Mouse (Mus musculus) midbrain, embryonic 13.5 days (tissue): Measurements from ENCODE around the gene Hdac9. TPM values are rescaled to one million over a fixed set of nuclear protein-coding genes. Genes with fewer than 3 reads are reported as not detected.
A peak's percentile ranks its signal among the peaks of the same experiment; 100 is the strongest.
"Not testable (repeated sequence)": the region's sequence is repeated elsewhere in the genome, so short reads cannot be mapped to it uniquely, and the experiment has no call there.

Source experiments
- ATAC-seq: fragments of 200-750 bp; cut with Nextera tagmentation; 2 replicates; pipeline ENCODE4 v1.8.0; 2017; ENCODE audit warnings: mild to moderate bottlenecking, moderate TSS enrichment, moderate library complexity
- H3K27ac ChIP-seq: fragments of 300-500 bp; sonication (generic); 2 replicates; pipeline ENCODE4 v1.5.1; 2015; ENCODE audit warnings: inconsistent platforms, mild to moderate bottlenecking, moderate library complexity
- H3K27me3 ChIP-seq: fragments of 300-500 bp; sonication (generic); 2 replicates; pipeline ENCODE4 v1.6.1; 2015; ENCODE audit warnings: mild to moderate bottlenecking, inconsistent platforms
- H3K36me3 ChIP-seq: fragments of 300-500 bp; sonication (generic); 2 replicates; pipeline ENCODE4 v1.6.1; 2015; ENCODE audit warnings: mild to moderate bottlenecking, inconsistent platforms
- H3K4me1 ChIP-seq: fragments of 300-500 bp; sonication (generic); replicated peaks from 2 replicates; pipeline ENCODE4 v1.6.1; 2015; ENCODE audit warnings: inconsistent platforms
- H3K4me2 ChIP-seq: fragments of 300-500 bp; sonication (generic); replicated peaks from 2 replicates; pipeline ENCODE4 v1.6.1; 2015; ENCODE audit warnings: moderate library complexity, mild to moderate bottlenecking, inconsistent platforms
- H3K4me3 ChIP-seq: fragments of 300-500 bp; sonication (generic); replicated peaks from 2 replicates; pipeline ENCODE4 v1.5.1; 2015; ENCODE audit warnings: mild to moderate bottlenecking, inconsistent platforms
- H3K9ac ChIP-seq: fragments of 300-500 bp; sonication (generic); replicated peaks from 2 replicates; pipeline ENCODE4 v1.6.1; 2015; ENCODE audit warnings: mild to moderate bottlenecking, inconsistent platforms
- H3K9me3 ChIP-seq: fragments of 300-500 bp; sonication (generic); 2 replicates; pipeline ENCODE4 v1.6.1; 2016; ENCODE audit warnings: mild to moderate bottlenecking, inconsistent platforms
- WGBS: fragments of 180-500 bp; shearing (Covaris S2); methylation state at CpG from one replicate; pipeline ENCODE4 v1.1.7; 2015; 5-methylcytosine and 5-hydroxymethylcytosine counted together
- polyA plus RNA-seq: library from polyadenylated mRNA; unstranded; fragments of >200 nt; fragmentation: Nextera tagmentation; extraction: Ambion mirVana; gene quantifications from 2 replicates; pipeline ENCODE4 v1.2.1, GENCODE M21; 2015

Hdac9 gene
- polyA plus RNA-seq, 1 experiment from 2014 or later, result 11.9 TPM

DNA sequence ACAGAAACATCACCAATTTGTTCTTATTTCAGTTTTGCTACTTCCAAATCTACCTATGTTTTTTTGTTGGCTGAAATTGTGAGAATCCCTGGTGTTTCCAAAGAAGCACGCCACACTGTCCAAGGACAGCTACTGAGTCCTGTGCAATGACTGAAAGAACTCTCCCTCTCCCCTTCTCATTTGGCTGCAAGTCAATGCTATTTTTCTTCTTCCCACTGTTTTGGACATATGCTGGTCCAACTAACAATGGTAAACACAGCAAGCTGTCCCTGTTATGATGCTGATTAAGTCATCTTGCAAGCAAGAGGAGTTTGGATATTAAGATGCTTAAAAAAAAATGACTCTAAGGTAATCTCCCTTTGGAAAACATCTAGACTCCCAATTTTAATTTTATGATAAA, 455.2 kb downstream of the Hdac9 start:
- Histone ChIP-seq H3K27ac (no peak overlapping the region), H3K4me2 (no peak overlapping the region), H3K9me3 (no peaks in the 10 kb centered on the region), H3K4me1 (no peaks in the 10 kb centered on the region), H3K36me3 (no peaks in the 10 kb centered on the region), H3K27me3 (no peaks in the 10 kb centered on the region), H3K9ac (no peak overlapping the region), H3K4me3 (no peak overlapping the region)
- no peak for ATAC-seq
- 66% methylated on average over 1 of the region's 1 CpGs for WGBS

- H3K4me3 ChIP-seq, result no peak overlapping the region
- WGBS, result 90% methylated on average over 5 of the region's 5 CpGs
Observed at GRCm38 (mm10) chr12:34452643-34453042, 464.3 kb downstream of the Hdac9 start.

DNA sequence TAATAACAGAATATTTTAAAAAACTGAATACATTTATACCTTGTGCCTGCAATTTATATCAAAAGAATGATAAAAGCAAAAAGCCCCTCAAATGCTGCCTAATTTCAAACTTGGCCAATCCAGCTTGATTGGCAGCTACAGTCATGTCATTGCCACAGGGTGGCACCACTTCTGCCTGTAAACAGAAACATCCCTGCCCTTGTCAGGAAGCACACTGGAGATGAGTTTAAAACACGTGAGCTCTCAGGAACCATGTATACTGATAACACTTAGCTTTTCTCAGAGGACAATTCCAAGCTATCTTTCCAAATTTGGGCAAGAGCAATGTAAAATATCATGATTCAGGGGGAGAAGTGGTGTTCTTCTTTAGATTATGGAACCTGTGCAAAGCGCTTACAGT, 465.7 kb downstream of the Hdac9 start:
- no peak for ATAC-seq
- WGBS, result 72% methylated on average over 2 of the region's 2 CpGs
- Histone ChIP-seq H3K4me1 (no peaks in the 10 kb centered on the region), H3K9ac (no peak overlapping the region), H3K4me3 (no peak overlapping the region), H3K4me2 (no peak overlapping the region), H3K36me3 (no peaks in the 10 kb centered on the region), H3K27ac (no peak overlapping the region), H3K9me3 (no peaks in the 10 kb centered on the region), H3K27me3 (no peaks in the 10 kb centered on the region)

More at GRCm38 (mm10) chr12:34452643-34453042, 464.3 kb downstream of the Hdac9 start:
- no peak for ATAC-seq
- Histone ChIP-seq H3K27ac (no peak overlapping the region), H3K4me2 (no peak overlapping the region), H3K9me3 (no peaks in the 10 kb centered on the region), H3K4me1 (no peaks in the 10 kb centered on the region), H3K27me3 (no peaks in the 10 kb centered on the region), H3K36me3 (no peaks in the 10 kb centered on the region), H3K9ac (no peak overlapping the region)

- WGBS, result 97% methylated on average over 1 of the region's 1 CpGs
- H3K27me3 ChIP-seq, H3K36me3 ChIP-seq, H3K4me2 ChIP-seq, H3K4me3 ChIP-seq, H3K27ac ChIP-seq, ATAC-seq, H3K9me3 ChIP-seq, H3K4me1 ChIP-seq, H3K9ac ChIP-seq: not testable (repeated sequence)
Observed at GRCm38 (mm10) chr12:34444724-34445123, 472.2 kb downstream of the Hdac9 start.

GRCm38 (mm10) chr12:34440930-34441329, 476.0 kb downstream of the Hdac9 start:
- ATAC-seq, result peak; percentile 69
- H3K4me3 ChIP-seq, result no peak overlapping the region
- H3K4me2 ChIP-seq, result no peak overlapping the region
- H3K9ac ChIP-seq, result no peak overlapping the region
- H3K27me3 ChIP-seq, result no peaks in the 10 kb centered on the region
- 47% methylated on average over 8 of the region's 8 CpGs for WGBS
- H3K4me1 ChIP-seq, result peaks cover 6% of the 10 kb centered on the region
- no peaks in the 10 kb centered on the region for H3K36me3 ChIP-seq
- H3K9me3 ChIP-seq, result no peaks in the 10 kb centered on the region
- H3K27ac ChIP-seq, result peak overlapping the region; percentile 51

GRCm38 (mm10) chr12:34432919-34433318, 484.0 kb downstream of the Hdac9 start:
- 83% methylated on average over 6 of the region's 6 CpGs for WGBS
- H3K27ac ChIP-seq, result no peak overlapping the region
- H3K4me3 ChIP-seq, result no peak overlapping the region
- ATAC-seq, result no peak
- H3K9ac ChIP-seq, result no peak overlapping the region
- no peaks in the 10 kb centered on the region for H3K9me3 ChIP-seq
- H3K4me2 ChIP-seq, result no peak overlapping the region
- no peaks in the 10 kb centered on the region for H3K36me3 ChIP-seq
- H3K27me3 ChIP-seq, result no peaks in the 10 kb centered on the region
- H3K4me1 ChIP-seq, result no peaks in the 10 kb centered on the region

DNA sequence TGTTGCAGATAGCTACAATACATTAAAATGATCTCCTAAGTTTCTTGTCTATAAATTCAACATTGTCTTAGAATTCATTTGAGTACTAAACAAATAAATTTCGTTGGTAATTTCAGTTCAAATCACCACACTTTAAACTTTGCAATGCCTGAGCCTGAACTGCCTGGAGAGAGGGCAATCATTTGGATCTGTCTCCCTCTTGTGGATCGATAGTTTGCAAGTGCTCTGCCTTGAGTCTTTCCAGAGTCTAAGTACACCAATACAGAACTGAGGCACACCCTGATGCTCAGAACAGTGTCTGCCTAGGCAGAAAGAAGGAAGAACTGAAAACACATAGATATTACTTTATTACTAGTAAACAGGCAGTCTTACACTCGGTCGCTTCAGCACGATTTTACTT, 484.4 kb downstream of the Hdac9 start:
- no peaks in the 10 kb centered on the region for H3K27me3 ChIP-seq
- H3K9ac ChIP-seq, result no peak overlapping the region
- WGBS, result 69% methylated on average over 5 of the region's 5 CpGs
- H3K36me3 ChIP-seq, result no peaks in the 10 kb centered on the region
- no peak overlapping the region for H3K4me3 ChIP-seq
- ATAC-seq, result peak; percentile 58; the same call in 1 of the 2 replicates
- no peaks in the 10 kb centered on the region for H3K4me1 ChIP-seq
- H3K27ac ChIP-seq, result no peak overlapping the region
- H3K9me3 ChIP-seq, result no peaks in the 10 kb centered on the region
- H3K4me2 ChIP-seq, result no peak overlapping the region

- Histone ChIP-seq H3K4me3 (no peak overlapping the region), H3K4me1 (no peaks in the 10 kb centered on the region), H3K4me2 (no peak overlapping the region), H3K27me3 (no peaks in the 10 kb centered on the region), H3K9ac (no peak overlapping the region), H3K9me3 (no peaks in the 10 kb centered on the region), H3K27ac (no peak overlapping the region), H3K36me3 (no peaks in the 10 kb centered on the region)
- 90% methylated on average over 5 of the region's 5 CpGs for WGBS
- no peak for ATAC-seq
Observed at GRCm38 (mm10) chr12:34431832-34432231, 485.1 kb downstream of the Hdac9 start.

DNA sequence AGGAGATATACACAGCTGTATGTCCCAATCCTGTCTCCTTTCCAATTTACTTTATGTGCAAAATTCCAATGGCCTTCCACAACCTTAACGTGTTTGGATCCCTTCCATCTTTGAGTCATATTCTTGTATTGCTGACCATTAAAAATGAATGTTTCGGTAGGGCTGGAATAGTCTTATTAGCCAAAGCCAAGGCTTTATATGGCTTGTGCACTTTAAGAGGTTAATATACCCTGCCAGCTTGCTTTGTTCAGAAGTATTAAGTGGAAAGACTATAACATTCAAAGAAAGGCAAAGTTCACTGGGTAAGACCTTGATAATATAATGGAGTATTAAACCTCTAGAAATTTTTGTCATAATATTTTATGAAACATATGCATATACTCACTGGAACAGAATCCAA, 491.4 kb downstream of the Hdac9 start:
- no peak overlapping the region for H3K4me2 ChIP-seq
- no peak overlapping the region for H3K27ac ChIP-seq
- H3K4me1 ChIP-seq, result no peaks in the 10 kb centered on the region
- WGBS, result 86% methylated on average over 2 of the region's 2 CpGs
- no peak overlapping the region for H3K9ac ChIP-seq
- H3K36me3 ChIP-seq, result no peaks in the 10 kb centered on the region
- ATAC-seq, result no peak
- H3K9me3 ChIP-seq, result no peaks in the 10 kb centered on the region
- H3K27me3 ChIP-seq, result no peaks in the 10 kb centered on the region
- no peak overlapping the region for H3K4me3 ChIP-seq

GRCm38 (mm10) chr12:34408139-34408538, 508.8 kb downstream of the Hdac9 start:
- no peaks in the 10 kb centered on the region for H3K27me3 ChIP-seq
- H3K27ac ChIP-seq, result no peak overlapping the region
- H3K4me2 ChIP-seq, result no peak overlapping the region
- no peak for ATAC-seq
- H3K4me1 ChIP-seq, result no peaks in the 10 kb centered on the region
- no peaks in the 10 kb centered on the region for H3K36me3 ChIP-seq
- H3K4me3 ChIP-seq, result no peak overlapping the region
- WGBS, result 80% methylated on average over 3 of the region's 3 CpGs
- no peak overlapping the region for H3K9ac ChIP-seq
- H3K9me3 ChIP-seq, result no peaks in the 10 kb centered on the region

DNA sequence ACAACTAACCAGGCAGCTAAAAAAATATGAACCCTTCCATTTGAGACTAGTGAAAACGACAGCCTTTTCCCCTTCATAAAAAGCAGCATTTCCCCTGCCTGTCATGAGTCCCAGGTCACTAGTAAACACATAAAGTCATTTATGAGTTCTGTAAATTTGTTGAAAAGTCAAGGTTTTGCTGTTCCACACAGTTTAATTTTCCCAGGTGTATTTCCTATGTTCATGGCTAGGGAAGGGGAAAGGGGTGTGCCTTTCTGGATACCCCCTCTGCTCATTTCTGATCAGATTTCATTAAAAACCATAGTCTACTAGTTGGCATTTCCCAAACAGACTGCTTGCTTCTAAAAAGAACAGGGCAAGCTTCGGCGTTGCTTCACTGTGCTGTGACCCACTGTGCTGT, 509.8 kb downstream of the Hdac9 start:
- Histone ChIP-seq H3K9me3 (no peaks in the 10 kb centered on the region), H3K27me3 (no peaks in the 10 kb centered on the region), H3K4me3 (no peak overlapping the region), H3K4me1 (no peaks in the 10 kb centered on the region), H3K36me3 (no peaks in the 10 kb centered on the region), H3K27ac (no peak overlapping the region), H3K4me2 (no peak overlapping the region), H3K9ac (no peak overlapping the region)
- 88% methylated on average over 3 of the region's 3 CpGs for WGBS
- ATAC-seq, result no peak

- no peaks in the 10 kb centered on the region for H3K36me3 ChIP-seq
- no peak overlapping the region for H3K27ac ChIP-seq
- no peak overlapping the region for H3K4me3 ChIP-seq
- no peak overlapping the region for H3K9ac ChIP-seq
- 94% methylated on average over 7 of the region's 7 CpGs for WGBS
- H3K27me3 ChIP-seq, result no peaks in the 10 kb centered on the region
- H3K9me3 ChIP-seq, result no peaks in the 10 kb centered on the region
- no peak overlapping the region for H3K4me2 ChIP-seq
- no peaks in the 10 kb centered on the region for H3K4me1 ChIP-seq
- ATAC-seq, result no peak
Observed at GRCm38 (mm10) chr12:34402065-34402464, 514.8 kb downstream of the Hdac9 start.

- no peak overlapping the region for H3K4me3 ChIP-seq
- no peak overlapping the region for H3K4me2 ChIP-seq
Observed at GRCm38 (mm10) chr12:34398611-34399010, 518.3 kb downstream of the Hdac9 start.

More at GRCm38 (mm10) chr12:34398611-34399010, 518.3 kb downstream of the Hdac9 start:
- Histone ChIP-seq H3K36me3 (no peaks in the 10 kb centered on the region), H3K9ac (no peak overlapping the region), H3K9me3 (no peaks in the 10 kb centered on the region), H3K27me3 (no peaks in the 10 kb centered on the region), H3K4me1 (no peaks in the 10 kb centered on the region), H3K27ac (no peak overlapping the region)
- WGBS, result 93% methylated on average over 10 of the region's 10 CpGs
- ATAC-seq, result no peak
